Mouse (Mus musculus): Measurements from ENCODE around the gene Ppm1l. TPM values are rescaled to one million over a fixed set of nuclear protein-coding genes. Genes with fewer than 3 reads are reported as not detected.

Ppm1l gene
- polyA plus RNA-seq, 1 experiment from 2014 or later: 5.7 TPM

DNA sequence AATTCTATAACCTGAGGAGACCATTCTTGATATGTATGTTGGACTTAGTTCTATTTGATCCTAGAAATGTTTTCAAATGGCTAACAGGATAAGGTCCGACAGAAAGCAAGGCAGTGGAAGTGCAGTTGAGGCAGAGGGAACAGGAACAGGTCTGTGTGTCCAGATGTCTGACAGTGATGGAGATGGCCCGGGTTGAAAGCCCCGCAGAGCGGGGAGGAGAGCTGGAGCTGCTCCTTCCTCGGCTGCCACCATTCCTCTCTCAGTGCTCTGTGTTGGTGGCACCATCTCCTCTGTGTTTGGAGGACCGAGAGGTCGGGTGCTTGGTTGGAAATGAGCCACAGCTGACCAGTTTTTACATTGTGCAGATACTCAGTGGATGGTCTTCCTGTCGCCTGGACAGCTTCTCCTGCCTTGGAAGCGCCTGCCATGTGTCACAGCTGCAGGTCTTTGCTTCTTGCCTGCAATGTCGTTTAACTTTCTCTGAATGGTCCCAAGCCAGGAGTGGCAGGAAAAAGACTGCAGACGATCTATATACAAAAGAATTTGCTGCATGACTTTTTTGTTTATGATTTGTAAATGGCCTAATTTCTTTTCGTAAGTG, 159.3 kb downstream of the Ppm1l start:
- Histone ChIP-seq H3K4me3 (ENCODE audit: low read length) (no peak overlapping the region), H3K9ac (replicated peaks; ENCODE audit: low read length) (no peak overlapping the region), H3K4me2 (replicated peaks; ENCODE audit: low read depth, low read length) (no peak overlapping the region), H3K27me3 (ENCODE audit: insufficient read depth, low read length) (no peaks in the 10 kb centered on the region), H3K27ac (ENCODE audit: low read length) (no peak overlapping the region), H3K36me3 (ENCODE audit: insufficient read depth, low read length) (no peaks in the 10 kb centered on the region), H3K9me3 (ENCODE audit: low read length) (peaks cover 5% of the 10 kb centered on the region), H3K4me1 (ENCODE audit: insufficient read depth, low read length) (0 out of 2 replicates have a peak, but pooled peaks cover 2% of the 10 kb centered on the region)
- WGBS: 58% methylated on average over 12 of the region's 12 CpGs
- no peak for ATAC-seq (ENCODE audit: low FRiP score, low TSS enrichment)

- Histone ChIP-seq H3K4me2 (replicated peaks; ENCODE audit: low read depth, low read length) (no peak overlapping the region), H3K9ac (replicated peaks; ENCODE audit: low read length) (no peak overlapping the region), H3K4me1 (ENCODE audit: insufficient read depth, low read length) (0 out of 2 replicates have a peak, but pooled peaks cover 2% of the 10 kb centered on the region), H3K27me3 (ENCODE audit: insufficient read depth, low read length) (no peaks in the 10 kb centered on the region), H3K36me3 (ENCODE audit: insufficient read depth, low read length) (no peaks in the 10 kb centered on the region), H3K4me3 (ENCODE audit: low read length) (no peak overlapping the region), H3K27ac (ENCODE audit: low read length) (no peak overlapping the region), H3K9me3 (ENCODE audit: low read length) (no peaks in the 10 kb centered on the region)
- 74% methylated on average over 3 of the region's 3 CpGs for WGBS
- ATAC-seq (ENCODE audit: low FRiP score, low TSS enrichment): no peak
Observed at GRCm38 (mm10) chr3:69479937-69480336, 163.3 kb downstream of the Ppm1l start.

DNA sequence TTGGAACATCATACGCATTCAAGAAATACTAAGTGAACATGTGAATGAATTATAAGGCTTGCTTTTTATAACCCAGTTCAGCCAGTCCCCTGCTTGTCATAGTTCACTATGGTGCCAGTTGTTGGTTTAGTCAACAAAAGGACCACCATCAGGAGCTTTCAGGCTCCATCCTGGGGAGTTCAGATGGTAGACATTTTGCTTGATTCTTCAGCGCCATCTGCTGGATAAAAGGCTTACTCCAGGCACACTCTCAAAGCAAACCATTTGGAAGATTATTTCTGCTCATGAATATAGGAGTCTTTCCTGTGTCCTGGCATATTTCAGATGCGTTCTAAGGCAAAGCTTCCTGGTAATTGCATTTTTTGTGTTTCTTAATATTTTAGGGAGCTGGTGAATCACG, 165.2 kb downstream of the Ppm1l start:
- H3K9ac ChIP-seq (replicated peaks; ENCODE audit: low read length): no peak overlapping the region
- 0 out of 2 replicates have a peak, but pooled peaks have one; percentile 44 for ATAC-seq (ENCODE audit: low FRiP score, low TSS enrichment)
- H3K9me3 ChIP-seq (ENCODE audit: low read length): no peaks in the 10 kb centered on the region
- H3K4me2 ChIP-seq (replicated peaks; ENCODE audit: low read depth, low read length): no peak overlapping the region
- no peaks in the 10 kb centered on the region for H3K27me3 ChIP-seq (ENCODE audit: insufficient read depth, low read length)
- H3K27ac ChIP-seq (ENCODE audit: low read length): no peak overlapping the region
- H3K4me3 ChIP-seq (ENCODE audit: low read length): no peak overlapping the region
- H3K4me1 ChIP-seq (ENCODE audit: insufficient read depth, low read length): peaks cover 10% of the 10 kb centered on the region; the same call in 1 of the 2 replicates
- WGBS: 34% methylated on average over 4 of the region's 4 CpGs
- no peaks in the 10 kb centered on the region for H3K36me3 ChIP-seq (ENCODE audit: insufficient read depth, low read length)

DNA sequence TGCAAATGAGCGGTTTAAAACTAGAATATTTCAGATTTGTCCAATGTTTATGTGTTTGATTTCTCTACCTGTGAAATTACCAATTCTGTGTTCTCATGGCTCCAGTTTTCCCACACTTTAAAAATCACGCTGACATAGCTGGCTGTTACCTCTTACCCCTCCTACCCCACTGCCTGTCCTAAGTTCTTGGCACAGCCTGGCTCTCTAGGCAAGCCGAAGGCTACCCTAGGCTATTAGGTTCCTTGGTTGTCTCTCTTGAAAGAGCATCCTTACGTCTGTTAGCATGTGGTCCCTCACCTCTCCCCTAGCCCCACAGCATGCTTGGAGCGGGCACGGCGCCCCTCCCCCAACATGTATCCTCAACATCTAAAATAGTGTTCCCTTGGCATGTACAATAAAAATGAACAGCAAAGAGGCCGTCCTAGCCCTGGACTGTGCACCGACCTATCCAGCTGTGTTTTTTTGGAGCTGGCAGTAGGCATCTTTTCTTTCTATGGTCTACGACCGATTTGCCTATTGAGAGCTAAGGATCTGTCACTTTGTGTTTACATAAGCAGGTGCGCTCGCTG, 167.4 kb downstream of the Ppm1l start:
- ATAC-seq (ENCODE audit: low FRiP score, low TSS enrichment): no peak
- 72% methylated on average over 13 of the region's 13 CpGs for WGBS

DNA sequence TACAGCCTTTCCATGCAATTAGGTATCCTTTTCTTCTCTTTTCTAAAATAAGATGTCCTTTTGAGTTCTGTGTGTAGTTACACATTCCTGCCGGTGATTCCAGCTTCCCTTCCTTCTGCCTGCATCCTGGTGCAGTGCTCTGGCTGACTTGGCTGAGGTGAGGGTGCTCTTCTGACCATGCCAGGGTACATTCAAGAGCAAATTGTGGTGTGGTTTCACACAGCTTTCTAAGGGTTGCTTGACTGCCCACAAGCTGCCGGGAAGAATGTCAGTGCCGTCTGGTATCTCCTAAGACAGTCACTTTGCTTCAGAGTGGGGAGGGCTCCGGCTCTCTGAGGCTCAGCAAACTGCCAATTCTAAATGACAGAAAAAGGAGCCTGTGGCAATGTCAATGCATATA, 167.9 kb downstream of the Ppm1l start:
- no peak overlapping the region for H3K4me3 ChIP-seq (ENCODE audit: low read length)
- WGBS: 63% methylated on average over 4 of the region's 4 CpGs
- H3K9me3 ChIP-seq (ENCODE audit: low read length): no peaks in the 10 kb centered on the region
- no peak overlapping the region for H3K27ac ChIP-seq (ENCODE audit: low read length)
- no peak overlapping the region for H3K9ac ChIP-seq (replicated peaks; ENCODE audit: low read length)
- ATAC-seq (ENCODE audit: low FRiP score, low TSS enrichment): no peak
- peaks cover 8% of the 10 kb centered on the region; the same call in 1 of the 2 replicates for H3K4me1 ChIP-seq (ENCODE audit: insufficient read depth, low read length)
- H3K27me3 ChIP-seq (ENCODE audit: insufficient read depth, low read length): no peaks in the 10 kb centered on the region
- no peak overlapping the region for H3K4me2 ChIP-seq (replicated peaks; ENCODE audit: low read depth, low read length)
- no peaks in the 10 kb centered on the region for H3K36me3 ChIP-seq (ENCODE audit: insufficient read depth, low read length)

More for the DNA sequence above, 167.4 kb downstream of the Ppm1l start:
- Histone ChIP-seq H3K4me2 (replicated peaks; ENCODE audit: low read depth, low read length) (no peak overlapping the region), H3K4me1 (ENCODE audit: insufficient read depth, low read length) (peaks cover 8% of the 10 kb centered on the region; the same call in 1 of the 2 replicates), H3K27me3 (ENCODE audit: insufficient read depth, low read length) (no peaks in the 10 kb centered on the region), H3K27ac (ENCODE audit: low read length) (no peak overlapping the region), H3K9ac (replicated peaks; ENCODE audit: low read length) (no peak overlapping the region), H3K4me3 (ENCODE audit: low read length) (no peak overlapping the region), H3K9me3 (ENCODE audit: low read length) (no peaks in the 10 kb centered on the region), H3K36me3 (ENCODE audit: insufficient read depth, low read length) (no peaks in the 10 kb centered on the region)

GRCm38 (mm10) chr3:69485347-69485746, 168.7 kb downstream of the Ppm1l start:
- Histone ChIP-seq H3K9me3 (ENCODE audit: low read length) (no peaks in the 10 kb centered on the region), H3K4me1 (ENCODE audit: insufficient read depth, low read length) (peaks cover 8% of the 10 kb centered on the region; the same call in 1 of the 2 replicates), H3K36me3 (ENCODE audit: insufficient read depth, low read length) (no peaks in the 10 kb centered on the region), H3K4me2 (replicated peaks; ENCODE audit: low read depth, low read length) (no peak overlapping the region), H3K27me3 (ENCODE audit: insufficient read depth, low read length) (no peaks in the 10 kb centered on the region), H3K4me3 (ENCODE audit: low read length) (no peak overlapping the region), H3K27ac (ENCODE audit: low read length) (no peak overlapping the region), H3K9ac (replicated peaks; ENCODE audit: low read length) (no peak overlapping the region)
- no peak for ATAC-seq (ENCODE audit: low FRiP score, low TSS enrichment)
- 84% methylated on average over 3 of the region's 3 CpGs for WGBS

- Histone ChIP-seq H3K27ac (ENCODE audit: low read length) (no peak overlapping the region), H3K4me3 (ENCODE audit: low read length) (no peak overlapping the region), H3K9ac (replicated peaks; ENCODE audit: low read length) (no peak overlapping the region), H3K4me1 (ENCODE audit: insufficient read depth, low read length) (peaks cover 8% of the 10 kb centered on the region; the same call in 1 of the 2 replicates), H3K36me3 (ENCODE audit: insufficient read depth, low read length) (no peaks in the 10 kb centered on the region), H3K4me2 (replicated peaks; ENCODE audit: low read depth, low read length) (no peak overlapping the region), H3K27me3 (ENCODE audit: insufficient read depth, low read length) (no peaks in the 10 kb centered on the region), H3K9me3 (ENCODE audit: low read length) (no peaks in the 10 kb centered on the region)
- ATAC-seq (ENCODE audit: low FRiP score, low TSS enrichment): no peak
- 47% methylated on average over 2 of the region's 2 CpGs for WGBS
Observed at GRCm38 (mm10) chr3:69485756-69486155, 169.1 kb downstream of the Ppm1l start.

DNA sequence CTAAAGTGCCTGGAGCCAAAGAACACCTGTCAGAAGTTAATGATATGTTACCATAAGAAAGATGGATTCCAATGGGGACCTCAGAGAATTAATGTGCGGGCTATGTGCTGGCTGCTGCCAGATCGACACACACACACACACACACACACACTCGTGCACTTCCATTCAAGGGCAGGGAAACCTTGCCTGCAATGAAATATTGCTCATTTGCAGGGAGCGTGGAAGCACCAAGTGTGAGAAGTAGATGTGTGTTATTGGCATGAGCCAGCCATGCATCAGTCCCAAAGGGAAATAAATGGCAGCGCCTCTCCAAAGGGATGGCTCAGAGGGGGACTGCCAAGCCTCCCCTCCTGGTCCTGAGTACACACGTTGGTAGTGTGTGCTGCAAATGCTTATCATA, 170.8 kb downstream of the Ppm1l start:
- WGBS: 70% methylated on average over 6 of the region's 6 CpGs
- Histone ChIP-seq H3K27ac (ENCODE audit: low read length) (no peak overlapping the region), H3K9ac (replicated peaks; ENCODE audit: low read length) (no peak overlapping the region), H3K36me3 (ENCODE audit: insufficient read depth, low read length) (no peaks in the 10 kb centered on the region), H3K9me3 (ENCODE audit: low read length) (no peaks in the 10 kb centered on the region), H3K27me3 (ENCODE audit: insufficient read depth, low read length) (no peaks in the 10 kb centered on the region), H3K4me1 (ENCODE audit: insufficient read depth, low read length) (peaks cover 16% of the 10 kb centered on the region), H3K4me2 (replicated peaks; ENCODE audit: low read depth, low read length) (no peak overlapping the region), H3K4me3 (ENCODE audit: low read length) (no peak overlapping the region)
- ATAC-seq (ENCODE audit: low FRiP score, low TSS enrichment): no peak

DNA sequence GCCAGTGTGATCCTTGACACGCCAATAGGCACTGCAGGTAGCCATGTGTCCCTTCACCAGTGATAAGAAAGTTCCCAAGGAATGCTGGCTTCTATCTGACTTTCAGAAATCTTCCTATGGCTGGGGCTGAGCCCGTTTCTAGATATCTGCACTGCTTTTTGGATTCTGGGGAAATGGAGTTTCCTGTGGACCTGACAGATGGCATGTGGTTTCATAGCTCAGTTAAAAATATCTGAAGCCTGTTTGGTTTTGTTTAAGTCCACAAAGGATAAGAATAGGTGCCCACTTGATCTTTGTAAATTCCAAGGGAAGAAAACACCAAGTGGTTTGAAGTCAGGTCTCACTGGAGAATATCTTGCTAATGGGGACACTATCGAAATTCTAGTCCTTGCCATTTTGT, 173.0 kb downstream of the Ppm1l start:
- Histone ChIP-seq H3K4me3 (ENCODE audit: low read length) (no peak overlapping the region), H3K9ac (replicated peaks; ENCODE audit: low read length) (no peak overlapping the region), H3K4me2 (replicated peaks; ENCODE audit: low read depth, low read length) (no peak overlapping the region), H3K9me3 (ENCODE audit: low read length) (no peaks in the 10 kb centered on the region), H3K4me1 (ENCODE audit: insufficient read depth, low read length) (peaks cover 16% of the 10 kb centered on the region), H3K27ac (ENCODE audit: low read length) (no peak overlapping the region), H3K27me3 (ENCODE audit: insufficient read depth, low read length) (no peaks in the 10 kb centered on the region; the same call in 1 of the 2 replicates), H3K36me3 (ENCODE audit: insufficient read depth, low read length) (no peaks in the 10 kb centered on the region)
- no peak for ATAC-seq (ENCODE audit: low FRiP score, low TSS enrichment)
- 87% methylated on average over 3 of the region's 3 CpGs for WGBS

GRCm38 (mm10) chr3:69490981-69491681, 174.5 kb downstream of the Ppm1l start:
- H3K4me1 ChIP-seq (ENCODE audit: insufficient read depth, low read length): peaks cover 12% of the 10 kb centered on the region
- H3K36me3 ChIP-seq (ENCODE audit: insufficient read depth, low read length): no peaks in the 10 kb centered on the region
- no peaks in the 10 kb centered on the region; the same call in 1 of the 2 replicates for H3K27me3 ChIP-seq (ENCODE audit: insufficient read depth, low read length)
- H3K4me3 ChIP-seq (ENCODE audit: low read length): no peak overlapping the region
- 69% methylated on average over 6 of the region's 6 CpGs for WGBS
- ATAC-seq (ENCODE audit: low FRiP score, low TSS enrichment): peak; percentile 92
- no peak overlapping the region for H3K9ac ChIP-seq (replicated peaks; ENCODE audit: low read length)
- no peak overlapping the region for H3K4me2 ChIP-seq (replicated peaks; ENCODE audit: low read depth, low read length)
- peak overlapping the region; percentile 50; the same call in 1 of the 2 replicates for H3K27ac ChIP-seq (ENCODE audit: low read length)
- H3K9me3 ChIP-seq (ENCODE audit: low read length): no peaks in the 10 kb centered on the region

Data from kidney, embryonic 16.5 days (tissue).